Mouse (Mus musculus) embryonic fibroblast, embryonic 13.5 days (primary cell): ENCODE data around the gene Pphln1.

Experiments
- CTCF ChIP-seq: IDR thresholded peaks from 2 replicates; pipeline ENCODE4 v1.5.1; 2011; ENCODE audit warnings: mild to moderate bottlenecking, control low read depth, low read length, moderate library complexity, borderline replicate concordance; ENCODE audit not compliant: insufficient read depth
- POLR2A ChIP-seq: IDR thresholded peaks from 2 replicates; pipeline ENCODE4 v1.6.1; 2011; ENCODE audit warnings: low read depth, mild to moderate bottlenecking, control low read depth, low read length, moderate library complexity

DNA sequence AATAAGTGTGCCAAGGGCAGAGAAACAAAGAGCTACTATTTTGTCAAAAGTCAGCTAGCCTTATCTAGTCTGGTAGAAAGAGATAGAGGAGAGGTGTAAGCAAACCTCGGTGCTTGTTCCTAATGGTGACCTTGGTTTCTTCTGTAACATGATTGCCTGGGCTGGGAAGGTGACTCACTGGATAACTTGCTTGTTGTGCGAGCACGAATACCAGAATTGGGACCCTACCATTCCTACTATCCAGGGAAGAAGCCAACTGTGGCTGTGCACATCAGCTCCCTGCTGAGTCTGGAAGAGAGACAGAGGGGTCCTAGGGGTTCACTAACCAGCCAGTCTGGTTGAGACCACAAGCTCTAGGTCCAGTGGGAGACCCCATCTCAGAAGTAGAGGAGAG lies 123.6 kb downstream of the Pphln1 start:
- TF ChIP-seq CTCF (no peak), POLR2A (no peak)
